Mouse (Mus musculus): ENCODE results near the gene Ddx10. TPM values are rescaled to one million over a fixed set of nuclear protein-coding genes. Genes with fewer than 3 reads are reported as not detected.

Ddx10 gene
- total and polyA plus RNA-seq, 2 experiments from 2014 or later: 12.6 to 18.2 TPM

- WGBS: 89% methylated on average over 2 of the region's 2 CpGs
- H3K4me2 ChIP-seq (ENCODE audit: low read depth): no peak overlapping the region
- no peak overlapping the region for H3K27ac ChIP-seq (ENCODE audit: low read depth, low read length)
- DNase-seq (no peak), ATAC-seq (no peak)
- TF ChIP-seq CTCF (IDR thresholded peaks at IDR 0.05; ENCODE audit: low read depth): no peak
- no peaks in the 10 kb centered on the region for H3K4me1 ChIP-seq (ENCODE audit: insufficient read depth)
- no peaks in the 10 kb centered on the region for H3K9me3 ChIP-seq (ENCODE audit: low read length)
- H3K36me3 ChIP-seq (ENCODE audit: insufficient read depth): no peaks in the 10 kb centered on the region
- no peak overlapping the region for H3K4me3 ChIP-seq (ENCODE audit: low read depth, low read length)
- no peak overlapping the region for H3K9ac ChIP-seq
- no peaks in the 10 kb centered on the region for H3K27me3 ChIP-seq (ENCODE audit: insufficient read depth, low read length)
Observed at GRCm38 (mm10) chr9:53130460-53130859, 117.4 kb downstream of the Ddx10 start.

DNA sequence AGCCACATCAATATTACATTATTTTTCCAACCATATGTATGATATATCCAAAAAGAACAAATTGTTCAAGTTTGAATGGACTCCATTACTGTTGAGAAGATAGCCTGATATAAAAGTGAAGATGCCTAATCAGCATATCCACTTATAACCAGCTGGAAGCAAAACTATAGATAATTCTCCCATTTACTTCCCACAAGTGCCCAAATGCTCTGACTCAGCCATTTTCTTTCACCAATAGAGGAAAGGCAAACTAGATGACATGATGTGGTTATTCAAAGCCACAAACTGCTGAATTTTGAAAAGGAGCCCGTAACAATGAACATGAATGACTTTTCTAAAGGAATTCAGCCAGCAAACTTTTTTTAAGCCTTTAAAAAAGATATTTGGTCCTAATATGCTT is 146.8 kb downstream of the Ddx10 start:
- H3K27me3 ChIP-seq (ENCODE audit: insufficient read depth, low read length): no peaks in the 10 kb centered on the region
- DNase-seq: no peak
- H3K4me3 ChIP-seq (ENCODE audit: low read depth, low read length): no peak overlapping the region
- H3K27ac ChIP-seq (ENCODE audit: low read depth, low read length): no peak overlapping the region
- WGBS: 80% methylated on average over 1 of the region's 1 CpGs
- H3K4me1 ChIP-seq (ENCODE audit: insufficient read depth): no peaks in the 10 kb centered on the region
- no peak for TF ChIP-seq CTCF (IDR thresholded peaks at IDR 0.05; ENCODE audit: low read depth)
- H3K9ac ChIP-seq: no peak overlapping the region
- H3K36me3 ChIP-seq (ENCODE audit: insufficient read depth): no peaks in the 10 kb centered on the region
- no peaks in the 10 kb centered on the region for H3K9me3 ChIP-seq (ENCODE audit: low read length)
- H3K4me2 ChIP-seq (ENCODE audit: low read depth): no peak overlapping the region
- ATAC-seq: no peak

DNA sequence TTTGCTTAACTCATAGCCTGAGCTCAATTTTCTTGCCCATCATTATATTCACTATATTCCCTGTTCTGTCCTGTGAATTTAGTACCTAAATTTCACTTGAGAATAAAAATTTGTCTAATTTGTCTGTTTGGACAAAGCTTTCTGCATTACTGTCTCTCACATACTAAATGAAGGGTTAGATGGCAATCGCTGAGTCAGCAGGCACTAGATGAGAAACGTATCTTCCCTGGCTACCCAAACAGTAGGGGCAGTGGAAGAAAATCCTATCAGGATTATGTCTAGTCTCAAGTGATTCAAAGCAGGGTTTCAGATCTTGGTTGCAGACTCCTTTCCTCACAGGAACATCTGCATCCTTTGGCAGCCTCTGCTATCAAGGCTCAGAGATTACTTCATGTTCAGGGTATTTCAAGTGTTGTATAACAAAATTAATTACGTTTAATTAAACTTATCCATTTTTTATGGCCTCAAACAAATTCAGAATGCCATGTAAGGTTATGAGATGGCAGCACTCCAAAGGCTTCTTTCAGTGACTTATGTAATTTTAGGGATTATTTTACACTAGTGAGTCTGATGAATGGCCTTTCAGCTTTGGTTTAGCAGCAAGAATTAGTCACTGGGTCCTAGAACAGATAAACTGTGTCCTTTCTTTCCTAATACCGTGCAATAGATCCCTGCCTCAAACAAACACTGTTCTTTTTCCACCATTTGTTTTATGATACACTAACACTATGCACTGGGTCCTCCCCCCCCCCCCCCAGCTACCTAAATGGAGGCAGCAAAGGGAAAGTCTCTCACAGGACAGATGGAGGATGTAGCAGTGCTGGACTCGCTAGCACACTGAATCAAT is 152.3 kb downstream of the Ddx10 start:
- Histone ChIP-seq H3K4me1 (ENCODE audit: insufficient read depth) (no peaks in the 10 kb centered on the region), H3K9ac (no peak overlapping the region), H3K36me3 (ENCODE audit: insufficient read depth) (no peaks in the 10 kb centered on the region), H3K27ac (ENCODE audit: low read depth, low read length) (no peak overlapping the region), H3K4me2 (ENCODE audit: low read depth) (no peak overlapping the region), H3K4me3 (ENCODE audit: low read depth, low read length) (no peak overlapping the region), H3K27me3 (ENCODE audit: insufficient read depth, low read length) (no peaks in the 10 kb centered on the region), H3K9me3 (ENCODE audit: low read length) (no peaks in the 10 kb centered on the region)
- no peak for ATAC-seq
- WGBS: 64% methylated on average over 5 of the region's 5 CpGs
- DNase-seq: no peak
- TF ChIP-seq CTCF (IDR thresholded peaks at IDR 0.05; ENCODE audit: low read depth): no peak

GRCm38 (mm10) chr9:53094536-53094935 is 153.3 kb downstream of the Ddx10 start:
- Histone ChIP-seq H3K9me3 (ENCODE audit: low read length) (no peaks in the 10 kb centered on the region), H3K4me2 (ENCODE audit: low read depth) (no peak overlapping the region), H3K4me1 (ENCODE audit: insufficient read depth) (no peaks in the 10 kb centered on the region), H3K27ac (ENCODE audit: low read depth, low read length) (no peak overlapping the region), H3K4me3 (ENCODE audit: low read depth, low read length) (no peak overlapping the region), H3K36me3 (ENCODE audit: insufficient read depth) (no peaks in the 10 kb centered on the region), H3K27me3 (ENCODE audit: insufficient read depth, low read length) (no peaks in the 10 kb centered on the region), H3K9ac (no peak overlapping the region)
- DNase-seq (no peak), ATAC-seq (no peak)
- no peak for TF ChIP-seq CTCF (IDR thresholded peaks at IDR 0.05; ENCODE audit: low read depth)
- WGBS: 79% methylated on average over 7 of the region's 7 CpGs

GRCm38 (mm10) chr9:53077626-53078025 is 170.2 kb downstream of the Ddx10 start:
- H3K27me3 ChIP-seq (ENCODE audit: insufficient read depth, low read length): no peaks in the 10 kb centered on the region
- ATAC-seq (no peak), DNase-seq (no peak)
- H3K9me3 ChIP-seq (ENCODE audit: low read length): no peaks in the 10 kb centered on the region
- no peak overlapping the region for H3K9ac ChIP-seq
- no peak overlapping the region for H3K4me2 ChIP-seq (ENCODE audit: low read depth)
- no peak overlapping the region for H3K4me3 ChIP-seq (ENCODE audit: low read depth, low read length)
- TF ChIP-seq CTCF (IDR thresholded peaks at IDR 0.05; ENCODE audit: low read depth): no peak
- WGBS: 39% methylated on average over 3 of the region's 3 CpGs
- no peak overlapping the region for H3K27ac ChIP-seq (ENCODE audit: low read depth, low read length)
- no peaks in the 10 kb centered on the region for H3K4me1 ChIP-seq (ENCODE audit: insufficient read depth)
- no peaks in the 10 kb centered on the region for H3K36me3 ChIP-seq (ENCODE audit: insufficient read depth)

DNA sequence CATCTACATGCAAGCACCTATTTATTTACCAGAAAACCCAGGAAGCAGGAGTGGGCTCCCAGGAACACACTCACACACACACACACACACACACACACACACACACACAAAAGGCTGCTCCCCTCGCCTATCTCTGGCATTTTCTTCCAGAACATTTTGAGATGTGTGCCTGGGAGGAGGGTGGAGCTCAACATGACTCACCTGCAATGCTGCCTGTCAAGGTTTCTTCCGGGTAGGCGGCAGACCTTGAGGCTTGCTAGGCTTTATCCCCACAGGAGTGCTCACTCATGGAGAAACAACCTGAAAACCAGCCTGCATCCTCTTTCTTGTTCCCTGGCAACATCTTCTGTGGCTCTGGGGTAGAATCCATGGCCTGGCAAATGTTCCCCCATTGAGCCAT is 171.9 kb downstream of the Ddx10 start:
- WGBS: 80% methylated on average over 3 of the region's 3 CpGs
- Histone ChIP-seq H3K4me3 (ENCODE audit: low read depth, low read length) (no peak overlapping the region), H3K36me3 (ENCODE audit: insufficient read depth) (no peaks in the 10 kb centered on the region), H3K4me1 (ENCODE audit: insufficient read depth) (no peaks in the 10 kb centered on the region), H3K27me3 (ENCODE audit: insufficient read depth, low read length) (no peaks in the 10 kb centered on the region), H3K9me3 (ENCODE audit: low read length) (no peaks in the 10 kb centered on the region), H3K4me2 (ENCODE audit: low read depth) (no peak overlapping the region), H3K9ac (no peak overlapping the region), H3K27ac (ENCODE audit: low read depth, low read length) (no peak overlapping the region)
- no peak for TF ChIP-seq CTCF (IDR thresholded peaks at IDR 0.05; ENCODE audit: low read depth)
- DNase-seq (no peak), ATAC-seq (no peak)

DNA sequence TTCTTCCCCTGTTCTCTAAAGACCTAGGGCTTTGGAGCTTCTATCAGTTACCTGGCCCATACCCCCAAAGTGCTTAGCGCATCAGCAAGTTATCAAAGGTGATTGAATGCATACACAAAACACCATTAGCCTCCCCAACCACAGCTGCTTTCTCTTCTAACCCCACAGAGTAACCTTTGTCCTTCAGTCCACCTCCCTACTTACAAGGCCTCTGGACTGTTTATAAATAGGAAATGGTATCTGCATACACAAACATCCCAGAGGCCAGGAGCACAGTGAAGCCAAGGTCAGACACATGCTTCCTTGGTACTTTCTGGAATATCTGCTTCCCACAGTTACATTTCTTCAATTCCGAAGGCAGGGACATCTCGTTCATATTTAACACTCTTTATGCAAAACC is 173.4 kb downstream of the Ddx10 start:
- no peak overlapping the region for H3K4me3 ChIP-seq (ENCODE audit: low read depth, low read length)
- no peak overlapping the region for H3K4me2 ChIP-seq (ENCODE audit: low read depth)
- H3K36me3 ChIP-seq (ENCODE audit: insufficient read depth): no peaks in the 10 kb centered on the region
- no peak for ATAC-seq
- no peaks in the 10 kb centered on the region for H3K9me3 ChIP-seq (ENCODE audit: low read length)
- no peak for TF ChIP-seq CTCF (IDR thresholded peaks at IDR 0.05; ENCODE audit: low read depth)
- no peak for DNase-seq
- no peak overlapping the region for H3K9ac ChIP-seq
- no peaks in the 10 kb centered on the region for H3K27me3 ChIP-seq (ENCODE audit: insufficient read depth, low read length)
- 91% methylated on average over 3 of the region's 3 CpGs for WGBS
- H3K27ac ChIP-seq (ENCODE audit: low read depth, low read length): no peak overlapping the region
- no peaks in the 10 kb centered on the region for H3K4me1 ChIP-seq (ENCODE audit: insufficient read depth)

Data from forebrain, postnatal 0 days (tissue).